Mouse (Mus musculus) induced T-regulatory cell, adult 2 months (primary cell): ENCODE measurements around the gene Irf2bp1.

Source experiments
- DNase-seq: peaks from one replicate; pipeline ENCODE4 v3.0.0-alpha.2; 2012; ENCODE audit warnings: low read depth

Gene Irf2bp1

GRCm38 (mm10) chr7:19003902-19004630 lies at the start of gene Irf2bp1:
Gene Irf2bp1, plus strand, starts transcription at chr7:19004044.
- DNase-seq, result peak; percentile 96

- DNase-seq, result peak; percentile 38
These were observed 46.1 kb upstream of the Irf2bp1 start for GRCm38 (mm10) chr7:18957569-18958383.

- DNase-seq, result no peak
These were observed 45.5 kb upstream of the Irf2bp1 start for GRCm38 (mm10) chr7:18958384-18958766.

- DNase-seq, result peak; percentile 26
These were observed 44.4 kb upstream of the Irf2bp1 start for GRCm38 (mm10) chr7:18959446-18959845.

- DNase-seq, result no peak
These were observed 41.6 kb upstream of the Irf2bp1 start for GRCm38 (mm10) chr7:18962171-18962792.

- no peak for DNase-seq
These were observed 41.0 kb upstream of the Irf2bp1 start for GRCm38 (mm10) chr7:18962795-18963194.

GRCm38 (mm10) chr7:18963294-18963843 lies 40.5 kb upstream of the Irf2bp1 start:
- no peak for DNase-seq

GRCm38 (mm10) chr7:18965312-18965711 lies 38.5 kb upstream of the Irf2bp1 start:
- no peak for DNase-seq

- DNase-seq, result no peak
These were observed 36.2 kb upstream of the Irf2bp1 start for GRCm38 (mm10) chr7:18967603-18968002.

- DNase-seq, result peak; percentile 51
These were observed 32.9 kb upstream of the Irf2bp1 start for GRCm38 (mm10) chr7:18970956-18971355.

GRCm38 (mm10) chr7:18978381-18978780 lies 25.5 kb upstream of the Irf2bp1 start:
- no peak for DNase-seq

- DNase-seq, result no peak
These were observed 17.3 kb upstream of the Irf2bp1 start for GRCm38 (mm10) chr7:18986503-18986902.

GRCm38 (mm10) chr7:18987100-18987499 lies 16.7 kb upstream of the Irf2bp1 start, which contains the start of gene Nanos2:
Gene Nanos2, plus strand, starts transcription at chr7:18987400.
- DNase-seq, result no peak

GRCm38 (mm10) chr7:18987747-18988146 lies 16.1 kb upstream of the Irf2bp1 start:
- DNase-seq, result no peak

GRCm38 (mm10) chr7:18988780-18989179 lies 15.1 kb upstream of the Irf2bp1 start:
- no peak for DNase-seq

GRCm38 (mm10) chr7:18989995-18990394 lies 13.8 kb upstream of the Irf2bp1 start:
- no peak for DNase-seq

- DNase-seq, result peak; percentile 100
These were observed 13.1 kb upstream of the Irf2bp1 start, which contains the start of gene Mypop for GRCm38 (mm10) chr7:18990601-18991295. Gene Mypop, plus strand, starts transcription at chr7:18991245.

- peak; percentile 59 for DNase-seq
These were observed 12.1 kb upstream of the Irf2bp1 start for GRCm38 (mm10) chr7:18991660-18992293.

GRCm38 (mm10) chr7:18992294-18992675 lies 11.6 kb upstream of the Irf2bp1 start:
- DNase-seq, result peak; percentile 39

GRCm38 (mm10) chr7:18993036-18993435 lies 10.8 kb upstream of the Irf2bp1 start:
- DNase-seq, result no peak

- DNase-seq, result no peak
These were observed 5.0 kb upstream of the Irf2bp1 start for GRCm38 (mm10) chr7:18998835-18999234.
